Mouse (Mus musculus): ENCODE measurements around the gene Mmrn2. TPM values are rescaled to one million over a fixed set of nuclear protein-coding genes. Genes with fewer than 3 reads are reported as not detected.
A peak's percentile ranks its signal among the peaks of the same experiment; 100 is the strongest.
"Not testable (repeated sequence)": the region's sequence is repeated elsewhere in the genome, so short reads cannot be mapped to it uniquely, and the experiment has no call there.

Gene Mmrn2
- total and polyA plus RNA-seq, 2 experiments from 2014 or later: 2.6 to 8.1 TPM

DNA sequence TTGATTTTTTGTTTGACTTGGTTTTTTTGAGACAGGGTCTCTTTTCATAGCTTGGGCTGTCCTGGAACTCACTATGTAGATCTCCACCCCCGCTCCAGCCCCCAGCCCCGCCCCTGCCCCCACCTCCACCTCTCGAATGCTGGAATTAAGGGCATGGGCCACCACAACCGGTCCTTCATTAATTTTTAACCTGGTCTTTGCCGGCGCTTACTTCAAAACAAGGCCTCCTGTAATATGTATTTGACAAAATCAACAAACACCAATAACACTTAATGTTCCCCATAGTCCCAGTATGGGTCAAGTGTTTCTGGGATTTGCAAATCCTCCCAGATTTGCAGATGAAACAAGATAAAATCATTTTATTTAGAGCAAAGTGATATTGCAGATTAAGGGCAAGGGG, 15.0 kb upstream of the Mmrn2 start:
- 53% methylated on average over 6 of the region's 6 CpGs for WGBS
- H3K4me3 ChIP-seq (ENCODE audit: low read length): no peak overlapping the region
- H3K4me2 ChIP-seq (ENCODE audit: low read depth, low read length): no peak overlapping the region
- no peak for TF ChIP-seq CTCF (IDR thresholded peaks at IDR 0.05; ENCODE audit: low read depth)
- ATAC-seq (no peak), DNase-seq (ENCODE audit: low spot score) (no peak)
- no peaks in the 10 kb centered on the region for H3K4me1 ChIP-seq (ENCODE audit: insufficient read depth, low read length)
- H3K27me3 ChIP-seq (ENCODE audit: insufficient read depth, low read length): no peaks in the 10 kb centered on the region
- no peak overlapping the region for H3K27ac ChIP-seq
- H3K36me3 ChIP-seq (ENCODE audit: insufficient read depth, low read length): no peaks in the 10 kb centered on the region
- no peak overlapping the region for H3K9ac ChIP-seq (replicated peaks; ENCODE audit: low read length)
- H3K9me3 ChIP-seq (ENCODE audit: low read length): no peaks in the 10 kb centered on the region

- 89% methylated on average over 4 of the region's 4 CpGs for WGBS
- no peak overlapping the region for H3K4me3 ChIP-seq (ENCODE audit: low read length)
- no peak for ATAC-seq
These were observed 13.1 kb upstream of the Mmrn2 start for GRCm38 (mm10) chr14:34362135-34362534.

GRCm38 (mm10) chr14:34362726-34363445, 12.4 kb upstream of the Mmrn2 start:
- TF ChIP-seq CTCF (IDR thresholded peaks at IDR 0.05; ENCODE audit: low read depth): peak; percentile 81
- H3K9me3 ChIP-seq (ENCODE audit: low read length): no peaks in the 10 kb centered on the region
- H3K27ac ChIP-seq: peak overlapping the region; percentile 74; the same call in 1 of the 2 replicates
- no peaks in the 10 kb centered on the region for H3K36me3 ChIP-seq (ENCODE audit: insufficient read depth, low read length)
- no peaks in the 10 kb centered on the region for H3K4me1 ChIP-seq (ENCODE audit: insufficient read depth, low read length)
- WGBS: 36% methylated on average over 18 of the region's 18 CpGs
- H3K4me3 ChIP-seq (ENCODE audit: low read length): peak overlapping the region; percentile 40
- no peaks in the 10 kb centered on the region for H3K27me3 ChIP-seq (ENCODE audit: insufficient read depth, low read length)
- H3K4me2 ChIP-seq (ENCODE audit: low read depth, low read length): peak overlapping the region; percentile 65
- DNase-seq (ENCODE audit: low spot score): peak; percentile 85
- ATAC-seq: peak; percentile 77
- peak overlapping the region; percentile 64; the same call in 1 of the 2 replicates for H3K9ac ChIP-seq (replicated peaks; ENCODE audit: low read length)

More at GRCm38 (mm10) chr14:34362135-34362534, 13.1 kb upstream of the Mmrn2 start:
- H3K9me3 ChIP-seq (ENCODE audit: low read length): no peaks in the 10 kb centered on the region
- H3K27ac ChIP-seq: no peak overlapping the region
- no peak for DNase-seq (ENCODE audit: low spot score)
- H3K36me3 ChIP-seq (ENCODE audit: insufficient read depth, low read length): no peaks in the 10 kb centered on the region
- no peak for TF ChIP-seq CTCF (IDR thresholded peaks at IDR 0.05; ENCODE audit: low read depth)
- H3K4me2 ChIP-seq (ENCODE audit: low read depth, low read length): no peak overlapping the region
- H3K9ac ChIP-seq (replicated peaks; ENCODE audit: low read length): no peak overlapping the region
- no peaks in the 10 kb centered on the region for H3K4me1 ChIP-seq (ENCODE audit: insufficient read depth, low read length)
- no peaks in the 10 kb centered on the region for H3K27me3 ChIP-seq (ENCODE audit: insufficient read depth, low read length)

GRCm38 (mm10) chr14:34363490-34364253, 11.6 kb upstream of the Mmrn2 start:
- peak; percentile 87 for ATAC-seq
- H3K4me2 ChIP-seq (ENCODE audit: low read depth, low read length): peak overlapping the region; percentile 65
- peak; percentile 56 for TF ChIP-seq CTCF (IDR thresholded peaks at IDR 0.05; ENCODE audit: low read depth)
- H3K36me3 ChIP-seq (ENCODE audit: insufficient read depth, low read length): no peaks in the 10 kb centered on the region
- H3K4me1 ChIP-seq (ENCODE audit: insufficient read depth, low read length): no peaks in the 10 kb centered on the region
- H3K9me3 ChIP-seq (ENCODE audit: low read length): no peaks in the 10 kb centered on the region
- H3K27me3 ChIP-seq (ENCODE audit: insufficient read depth, low read length): no peaks in the 10 kb centered on the region
- WGBS: 2% methylated on average over 32 of the region's 32 CpGs
- H3K4me3 ChIP-seq (ENCODE audit: low read length): peak overlapping the region; percentile 40
- peak; percentile 69 for DNase-seq (ENCODE audit: low spot score)
- peak overlapping the region; percentile 74; the same call in 1 of the 2 replicates for H3K27ac ChIP-seq
- peak overlapping the region; percentile 64 for H3K9ac ChIP-seq (replicated peaks; ENCODE audit: low read length)

DNA sequence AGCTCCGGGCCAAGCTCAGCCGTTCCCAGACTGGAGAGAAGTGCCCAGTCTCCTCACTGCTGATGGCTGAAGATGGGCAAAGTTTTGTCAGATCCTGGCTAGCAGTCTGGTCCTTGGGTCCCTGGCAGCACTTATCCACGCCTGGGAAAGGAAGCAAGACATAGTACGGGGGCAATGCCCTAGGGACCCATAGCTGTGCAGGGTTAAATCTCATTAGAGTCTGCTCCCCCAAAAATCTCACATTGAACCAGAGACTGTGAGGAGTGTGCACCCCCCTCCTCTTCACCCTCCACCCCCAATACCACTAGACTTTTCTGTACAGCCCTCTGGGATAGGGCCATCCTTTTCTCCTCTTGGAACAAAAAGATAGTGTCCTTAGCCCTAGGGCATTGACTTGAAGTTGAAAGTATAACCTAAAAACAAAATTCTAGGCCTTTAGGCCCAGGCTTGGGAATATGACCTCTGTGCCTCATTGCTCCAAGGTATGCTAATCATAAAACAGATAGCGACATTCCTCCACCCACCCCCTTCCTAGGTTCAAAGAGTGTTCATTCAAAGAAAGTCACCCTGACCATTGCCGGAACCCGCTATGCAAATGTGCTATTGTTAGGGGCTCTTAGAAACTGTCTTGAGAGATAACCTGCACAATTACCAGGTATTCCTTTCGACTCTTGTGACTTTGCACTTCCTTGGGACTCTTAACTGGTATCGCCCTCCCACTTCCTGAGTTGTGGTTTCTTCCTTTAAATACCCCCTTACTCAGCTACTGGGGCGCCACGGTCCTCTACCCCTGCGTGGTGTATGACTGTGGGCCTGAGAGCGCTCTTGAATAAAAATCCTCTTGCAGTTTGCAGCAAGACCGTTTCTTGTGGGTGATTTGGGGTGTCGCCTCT, 10.8 kb upstream of the Mmrn2 start:
- H3K9me3 ChIP-seq (ENCODE audit: low read length); H3K36me3 ChIP-seq (ENCODE audit: insufficient read depth, low read length); H3K4me1 ChIP-seq (ENCODE audit: insufficient read depth, low read length); H3K27me3 ChIP-seq (ENCODE audit: insufficient read depth, low read length); H3K27ac ChIP-seq; DNase-seq (ENCODE audit: low spot score): not testable (repeated sequence)
- Histone ChIP-seq H3K4me2 (ENCODE audit: low read depth, low read length) (peak overlapping the region; percentile 65), H3K4me3 (ENCODE audit: low read length) (peak overlapping the region; percentile 40), H3K9ac (replicated peaks; ENCODE audit: low read length) (peak overlapping the region; percentile 64; the same call in 1 of the 2 replicates)
- peak; percentile 21 for ATAC-seq
- 78% methylated on average over 15 of the region's 15 CpGs for WGBS

DNA sequence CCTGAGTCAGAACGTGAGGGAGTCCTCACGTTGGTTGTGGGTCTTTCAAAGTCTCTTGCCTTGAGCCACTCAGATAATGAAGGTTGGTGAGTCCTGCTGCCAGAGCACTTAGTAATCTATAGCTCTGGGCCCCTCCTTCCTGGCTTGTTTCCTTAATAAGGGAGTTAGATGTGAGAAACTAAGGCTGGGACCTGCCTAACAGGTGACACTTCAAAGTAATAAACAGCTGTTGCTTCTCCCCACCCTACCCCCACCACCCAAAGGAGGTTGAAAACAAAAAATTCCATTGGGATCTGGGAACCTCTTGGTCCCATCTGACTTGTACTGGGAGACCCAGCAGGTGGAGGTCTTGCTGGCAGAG, 10.1 kb upstream of the Mmrn2 start:
- Histone ChIP-seq H3K4me2 (ENCODE audit: low read depth, low read length) (no peak overlapping the region), H3K27ac (no peak overlapping the region), H3K4me3 (ENCODE audit: low read length) (no peak overlapping the region), H3K27me3 (ENCODE audit: insufficient read depth, low read length) (no peaks in the 10 kb centered on the region), H3K4me1 (ENCODE audit: insufficient read depth, low read length) (no peaks in the 10 kb centered on the region), H3K9ac (replicated peaks; ENCODE audit: low read length) (no peak overlapping the region), H3K36me3 (ENCODE audit: insufficient read depth, low read length) (no peaks in the 10 kb centered on the region), H3K9me3 (ENCODE audit: low read length) (no peaks in the 10 kb centered on the region)
- TF ChIP-seq CTCF (IDR thresholded peaks at IDR 0.05; ENCODE audit: low read depth): no peak
- ATAC-seq (no peak), DNase-seq (ENCODE audit: low spot score) (no peak)
- 93% methylated on average over 2 of the region's 2 CpGs for WGBS
